Mouse (Mus musculus): ENCODE data around the gene Pcyt2.

Gene Pcyt2

GRCm38 (mm10) chr11:120580190-120580589, 37.5 kb downstream of the Pcyt2 start:
- DNase-seq = peak in 1 of 2 experiments; percentile 24

DNA sequence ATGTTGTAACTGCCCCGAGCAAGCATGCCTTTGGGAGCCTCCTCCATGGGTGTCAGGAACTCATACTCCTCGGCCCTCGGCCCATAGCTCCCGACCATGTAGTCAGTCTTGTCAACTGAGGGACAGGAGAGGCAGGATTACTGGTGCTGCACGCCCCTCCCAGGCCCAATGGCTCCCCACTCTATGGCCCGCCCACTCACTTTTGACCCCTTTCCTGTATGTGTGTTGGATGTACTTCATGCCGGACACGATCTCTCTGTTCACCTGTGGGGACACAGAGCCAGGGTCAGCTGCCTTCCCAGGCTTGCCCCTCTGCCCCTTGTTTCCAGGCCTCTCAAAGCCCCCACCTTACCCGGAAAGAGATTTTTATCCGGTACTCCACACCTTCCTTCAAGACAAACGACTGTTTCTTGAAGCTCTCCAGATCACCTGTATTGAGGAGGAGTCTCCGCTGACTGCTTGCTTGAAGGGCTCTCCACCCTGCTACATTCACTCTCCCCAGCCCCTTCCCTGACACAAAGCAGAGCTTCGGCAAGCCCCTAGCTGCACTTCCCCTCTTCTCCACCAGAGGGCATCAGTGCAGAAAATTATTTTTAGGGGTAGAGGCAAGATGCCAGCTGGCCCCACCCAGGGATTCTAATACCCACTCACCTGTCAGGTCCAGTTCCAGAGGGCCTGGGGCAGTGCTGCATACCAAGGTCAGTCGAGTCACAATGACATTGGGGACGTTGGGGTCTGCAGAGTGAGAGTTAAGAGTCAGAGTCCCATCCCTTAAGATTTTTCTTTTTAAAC, 38.2 kb downstream of the Pcyt2 start:
- DNase-seq = peak; percentile 70 to 79

- DNase-seq = peak; percentile 19 to 33
These were observed 39.0 kb downstream of the Pcyt2 start for GRCm38 (mm10) chr11:120578694-120579243.

DNA sequence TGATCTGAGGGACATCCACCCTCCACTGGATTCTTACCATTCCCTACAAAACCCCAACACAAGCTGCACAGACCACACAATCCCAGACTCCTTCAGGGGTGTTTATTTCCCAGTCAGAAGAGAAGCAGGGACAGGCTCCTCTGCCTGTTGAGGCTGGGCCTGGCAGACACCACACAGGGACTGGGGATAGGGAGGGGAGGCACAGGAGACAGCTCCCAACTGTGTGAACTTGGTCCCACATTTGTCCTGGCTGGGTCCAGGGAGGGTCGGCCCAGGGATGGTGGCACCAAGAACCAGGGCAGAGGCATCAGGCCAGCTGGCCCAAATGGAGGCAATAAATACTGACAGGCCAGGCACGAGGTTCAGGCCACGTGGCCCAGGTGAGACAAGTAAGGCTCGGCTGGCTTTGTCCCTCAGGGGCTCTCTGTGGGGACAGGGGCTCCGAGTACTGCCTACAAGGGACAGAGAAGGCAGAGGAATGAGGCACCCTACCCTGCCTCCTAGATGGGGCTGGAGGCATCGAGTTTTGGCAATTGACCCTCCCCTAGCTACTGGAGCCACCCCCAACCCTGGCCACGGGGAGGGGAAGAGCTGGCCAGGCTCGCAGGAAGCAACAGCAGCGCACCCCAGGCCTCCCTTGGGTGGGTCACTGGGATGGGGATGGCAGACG, 39.6 kb downstream of the Pcyt2 start:
- DNase-seq = no peak

GRCm38 (mm10) chr11:120577211-120578023, 40.3 kb downstream of the Pcyt2 start:
- DNase-seq = peak in 1 of 2 experiments; percentile 39

DNA sequence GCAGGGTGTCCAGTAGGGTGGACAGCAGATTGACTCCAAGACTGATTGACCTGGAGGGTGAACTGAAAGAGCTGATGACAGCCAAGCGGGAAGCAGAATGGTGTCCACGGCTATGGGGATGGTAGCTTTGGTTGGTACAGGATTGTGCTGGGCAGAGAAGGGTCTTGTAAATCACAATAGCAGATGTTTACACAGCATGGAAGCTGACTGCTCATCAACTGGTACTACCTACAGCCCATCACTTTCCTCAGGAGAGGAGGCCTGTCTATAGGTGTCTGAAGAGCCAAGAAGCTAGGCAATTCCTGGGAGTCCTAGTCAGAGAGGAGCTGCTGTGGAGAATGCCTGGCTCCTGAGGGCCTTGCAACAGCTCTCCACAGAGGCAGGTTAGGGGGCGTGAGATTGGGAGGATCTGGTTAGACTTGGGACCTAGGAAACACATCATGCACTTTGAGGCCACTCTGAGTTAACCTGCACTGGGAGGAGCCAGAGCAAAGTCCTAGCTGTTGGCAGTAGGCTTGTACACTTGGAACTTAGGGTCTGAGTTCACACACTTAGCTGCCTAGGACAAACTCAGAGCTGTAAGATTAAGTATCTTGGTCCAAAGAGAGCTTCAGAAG, 41.3 kb downstream of the Pcyt2 start:
- no peak for DNase-seq

DNA sequence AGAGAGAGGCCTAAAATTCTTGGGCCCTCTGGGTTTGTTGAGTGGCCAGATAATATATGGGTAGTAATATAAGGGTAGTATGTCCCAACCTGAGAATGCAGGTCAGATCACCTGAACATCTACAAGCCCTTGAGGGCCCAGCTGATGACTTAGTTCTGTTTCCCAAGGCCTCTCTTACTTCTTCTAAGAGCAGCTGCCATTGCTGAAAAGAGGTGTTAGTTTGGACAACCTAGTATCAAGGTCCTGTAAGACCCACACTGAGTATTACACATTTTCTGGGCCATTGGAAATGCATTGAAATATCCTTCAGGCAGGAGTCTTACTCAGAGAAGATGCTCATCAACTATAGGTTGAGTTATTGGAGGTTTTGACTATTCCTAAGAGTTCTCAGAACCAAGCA, 41.8 kb downstream of the Pcyt2 start:
- no peak for DNase-seq

DNA sequence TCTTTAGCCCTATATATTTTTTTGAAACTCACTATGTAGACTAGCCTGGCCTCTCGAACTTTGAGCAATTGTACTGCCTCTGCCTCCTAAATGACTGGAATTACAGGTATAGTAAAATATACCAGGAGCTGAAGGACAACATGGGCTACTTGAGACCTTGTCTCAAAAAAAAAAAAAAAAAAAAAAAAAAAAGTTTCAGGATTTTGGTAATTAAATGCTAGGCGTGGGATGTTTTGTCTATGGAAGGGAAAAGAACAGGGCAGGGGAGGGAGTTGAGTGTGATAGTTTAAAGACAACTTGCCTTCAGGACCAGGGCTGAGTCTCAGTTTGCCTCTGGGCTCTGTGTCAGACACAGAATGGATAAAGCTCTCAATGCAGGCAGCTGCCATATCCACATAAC, 42.7 kb downstream of the Pcyt2 start:
- no peak for DNase-seq

- no peak for DNase-seq
These were observed 43.5 kb downstream of the Pcyt2 start for GRCm38 (mm10) chr11:120574278-120574600.

- DNase-seq = no peak
These were observed 44.0 kb downstream of the Pcyt2 start for GRCm38 (mm10) chr11:120573585-120574277.

DNA sequence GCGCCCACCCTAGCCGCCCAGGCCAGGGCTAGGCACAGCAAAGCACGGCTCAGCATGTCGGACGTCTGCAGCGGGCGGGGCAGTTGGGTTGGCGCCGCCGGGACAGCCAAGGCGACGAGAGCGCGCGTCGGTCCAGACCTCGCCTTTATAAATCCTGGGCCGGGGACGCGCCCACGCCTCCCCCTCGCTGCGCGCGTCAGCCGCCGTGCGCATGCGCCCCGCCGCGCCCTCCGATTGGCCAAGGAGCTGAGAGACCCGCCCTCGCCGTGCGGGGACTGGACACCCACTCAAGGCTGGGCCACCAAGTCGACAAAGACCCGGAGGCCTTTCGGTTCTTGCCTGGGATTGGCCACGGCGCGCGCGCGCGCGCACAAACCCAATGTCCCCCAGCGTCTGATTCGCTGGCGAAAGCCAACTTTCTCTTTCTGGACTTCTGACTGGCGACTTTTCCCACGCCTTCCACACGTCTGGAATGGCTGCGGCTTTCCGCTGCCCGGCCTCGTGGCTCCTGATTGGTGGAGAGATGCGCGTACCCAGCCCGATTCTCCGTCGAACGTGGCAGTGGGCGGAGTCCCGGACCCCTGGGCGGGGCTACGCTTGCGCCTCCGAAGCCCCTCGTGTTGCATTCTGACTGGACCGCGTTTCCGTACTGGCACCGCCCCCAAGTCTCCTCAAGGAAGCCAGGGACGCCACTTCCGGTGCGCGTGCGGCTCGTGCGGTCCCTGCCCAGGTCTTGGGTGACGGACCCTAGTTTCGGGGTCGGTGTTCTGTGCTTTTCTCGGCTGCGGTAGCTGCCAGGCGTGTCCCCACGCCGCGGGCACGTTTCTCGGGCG, 44.8 kb downstream of the Pcyt2 start, which contains the start of gene P4hb:
Gene P4hb, minus strand, starts transcription at position 502 of the 833 bp plus-strand sequence.
- peak; percentile 100 for DNase-seq

DNA sequence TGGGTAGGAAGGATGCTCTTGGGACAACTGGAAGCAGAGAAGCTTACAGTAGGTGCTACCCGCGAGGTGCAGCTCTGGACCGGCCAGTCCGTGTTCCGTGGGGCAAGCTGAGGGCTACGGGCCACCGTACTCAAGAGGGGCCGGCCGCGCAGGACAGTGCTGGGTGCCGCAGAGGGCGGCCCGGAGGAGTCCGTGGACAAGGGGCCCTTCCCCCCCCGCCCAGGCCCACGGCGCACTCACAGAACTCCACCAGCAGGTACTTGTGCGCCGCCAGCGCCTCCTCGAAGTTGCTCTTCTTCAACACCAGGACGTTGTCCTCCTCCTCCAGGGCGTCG, 45.4 kb downstream of the Pcyt2 start:
- DNase-seq = no peak

GRCm38 (mm10) chr11:120571754-120572416, 45.9 kb downstream of the Pcyt2 start:
- DNase-seq = peak in 1 of 2 experiments; percentile 18

DNA sequence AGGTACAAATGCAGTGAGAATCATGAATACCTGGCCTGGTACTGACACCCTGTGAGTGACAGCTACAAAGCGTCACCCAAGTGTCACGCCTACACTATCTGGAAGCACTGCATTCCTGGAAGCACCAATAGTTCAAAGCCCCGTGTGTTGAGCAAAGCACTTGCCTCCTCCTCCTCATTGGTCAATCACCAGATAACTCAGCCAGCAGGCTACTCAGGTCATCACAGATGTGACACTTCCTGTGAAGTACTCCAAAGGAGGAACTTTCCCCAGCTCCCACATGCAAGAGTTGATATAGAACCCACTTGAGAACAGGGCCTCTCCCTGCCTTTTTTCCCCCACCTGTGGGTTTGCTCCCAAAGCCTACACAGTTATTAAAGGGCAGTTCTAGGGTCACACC, 46.6 kb downstream of the Pcyt2 start:
- no peak for DNase-seq

- no peak for DNase-seq
These were observed 49.4 kb downstream of the Pcyt2 start for GRCm38 (mm10) chr11:120568324-120568723.

GRCm38 (mm10) chr11:120565114-120565513, 52.6 kb downstream of the Pcyt2 start:
- DNase-seq = no peak

- no peak for DNase-seq
These were observed 54.8 kb downstream of the Pcyt2 start for GRCm38 (mm10) chr11:120562949-120563348.

DNA sequence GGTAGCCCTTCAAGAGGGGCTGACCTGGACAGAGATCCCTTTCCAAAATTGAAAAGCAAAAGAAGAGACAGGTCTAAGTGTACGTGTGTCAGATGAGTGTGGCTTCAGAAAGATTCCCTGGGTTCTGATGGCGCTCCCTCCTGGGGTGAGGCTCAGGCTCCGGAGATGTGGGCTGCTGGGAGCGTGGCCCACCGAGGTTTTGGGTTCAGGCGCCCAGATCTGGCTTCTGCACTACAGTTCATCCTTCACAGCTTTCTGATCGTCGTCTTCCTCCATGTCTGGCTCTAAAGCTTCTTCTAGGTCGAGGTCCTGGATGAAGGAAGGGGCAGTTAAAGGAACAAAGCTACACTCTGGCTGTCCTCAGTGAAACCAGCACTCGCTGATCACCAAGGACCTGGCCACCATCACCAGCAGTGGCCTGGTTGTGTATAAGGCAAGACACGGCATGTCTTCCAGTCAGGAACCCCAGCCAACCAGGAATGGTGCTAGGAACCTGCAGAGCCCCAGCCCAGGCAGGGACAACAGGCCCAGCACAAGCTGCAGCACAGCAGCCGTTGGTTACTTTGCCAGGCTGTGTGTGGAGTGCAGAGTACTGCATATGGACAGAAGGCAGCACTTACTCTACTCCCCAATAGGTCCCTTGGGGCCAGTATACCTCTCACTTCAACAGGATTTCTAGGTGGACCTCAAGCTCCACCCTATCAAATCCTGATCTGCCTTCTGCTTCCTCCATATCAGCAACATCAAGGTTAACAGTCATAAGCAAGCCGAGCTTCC, 56.6 kb downstream of the Pcyt2 start:
- DNase-seq = no peak
